Mouse (Mus musculus): ENCODE measurements at regions not wholly inside any gene's neighbourhood (a gene's known extent, or its start where the extent isn't known, plus 50 kb on each side); places are given as distances from the start of the nearest gene placed in this dataset.

- Histone ChIP-seq H3K4me1 (ENCODE audit: control insufficient read depth, insufficient read depth, low read length) (no peaks in the 10 kb centered on the region), H3K27ac (ENCODE audit: insufficient read depth, low read length) (no peak overlapping the region), H3K4me3 (ENCODE audit: insufficient read depth, low read length) (no peak overlapping the region)
- no peak for TF ChIP-seq POLR2A (IDR thresholded peaks at IDR 0.05; ENCODE audit: low read depth, low read length)
- no peak for TF ChIP-seq CTCF (IDR thresholded peaks at IDR 0.05; ENCODE audit: borderline replicate concordance, insufficient read depth, low read length)
These were observed 294.2 kb downstream of the Nedd1 start for GRCm38 (mm10) chr10:92428026-92428425.

- H3K4me1 ChIP-seq (ENCODE audit: control insufficient read depth, insufficient read depth, low read length): no peaks in the 10 kb centered on the region
- no peak overlapping the region for H3K4me3 ChIP-seq (ENCODE audit: insufficient read depth, low read length)
- H3K27ac ChIP-seq (ENCODE audit: insufficient read depth, low read length): no peak overlapping the region
- TF ChIP-seq CTCF (IDR thresholded peaks at IDR 0.05; ENCODE audit: borderline replicate concordance, insufficient read depth, low read length) (no peak), POLR2A (IDR thresholded peaks at IDR 0.05; ENCODE audit: low read depth, low read length) (no peak)
These were observed 295.8 kb downstream of the Nedd1 start for GRCm38 (mm10) chr10:92426443-92426842.

GRCm38 (mm10) chr10:92412737-92413136 lies 309.5 kb downstream of the Nedd1 start:
- TF ChIP-seq CTCF (IDR thresholded peaks at IDR 0.05; ENCODE audit: borderline replicate concordance, insufficient read depth, low read length) (no peak), POLR2A (IDR thresholded peaks at IDR 0.05; ENCODE audit: low read depth, low read length) (no peak)
- no peak overlapping the region for H3K4me3 ChIP-seq (ENCODE audit: insufficient read depth, low read length)
- H3K4me1 ChIP-seq (ENCODE audit: control insufficient read depth, insufficient read depth, low read length): no peaks in the 10 kb centered on the region
- H3K27ac ChIP-seq (ENCODE audit: insufficient read depth, low read length): no peak overlapping the region

DNA sequence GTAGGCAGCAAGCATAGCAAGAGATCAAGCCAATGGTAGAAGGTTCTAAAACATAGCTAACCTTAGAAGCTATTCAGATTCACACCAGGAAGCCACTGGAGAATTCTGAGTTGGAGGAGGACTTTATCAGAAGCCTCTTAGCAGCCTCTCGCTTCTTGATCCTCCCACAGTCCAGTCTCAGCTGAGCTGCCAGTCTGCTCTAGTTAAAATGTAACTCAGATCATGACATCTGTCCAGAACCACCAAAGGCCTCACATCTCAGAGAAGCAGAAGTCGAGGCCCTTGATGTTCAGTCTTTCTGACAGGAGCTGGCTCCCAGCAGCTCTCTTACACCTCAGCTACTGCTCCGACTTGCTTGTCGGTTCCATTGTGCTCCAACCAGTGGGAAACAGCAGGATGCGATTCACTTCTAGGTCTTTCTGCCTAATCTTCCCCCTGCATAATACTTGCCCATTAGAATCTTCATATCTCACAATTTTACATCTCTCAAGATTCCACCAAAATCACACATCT lies 311.4 kb downstream of the Nedd1 start:
- Histone ChIP-seq H3K4me3 (ENCODE audit: insufficient read depth, low read length) (no peak overlapping the region), H3K27ac (ENCODE audit: insufficient read depth, low read length) (no peak overlapping the region), H3K4me1 (ENCODE audit: control insufficient read depth, insufficient read depth, low read length) (no peaks in the 10 kb centered on the region)
- TF ChIP-seq POLR2A (IDR thresholded peaks at IDR 0.05; ENCODE audit: low read depth, low read length): no peak
- TF ChIP-seq CTCF (IDR thresholded peaks at IDR 0.05; ENCODE audit: borderline replicate concordance, insufficient read depth, low read length): no peak

- Histone ChIP-seq H3K27ac (ENCODE audit: insufficient read depth, low read length) (no peak overlapping the region), H3K4me3 (ENCODE audit: insufficient read depth, low read length) (no peak overlapping the region), H3K4me1 (ENCODE audit: control insufficient read depth, insufficient read depth, low read length) (no peaks in the 10 kb centered on the region)
- TF ChIP-seq CTCF (IDR thresholded peaks at IDR 0.05; ENCODE audit: borderline replicate concordance, insufficient read depth, low read length) (no peak), POLR2A (IDR thresholded peaks at IDR 0.05; ENCODE audit: low read depth, low read length) (no peak)
These were observed 317.4 kb downstream of the Nedd1 start for GRCm38 (mm10) chr10:92404697-92405293.

GRCm38 (mm10) chr10:92400587-92401090 lies 321.6 kb downstream of the Nedd1 start:
- no peaks in the 10 kb centered on the region for H3K4me1 ChIP-seq (ENCODE audit: control insufficient read depth, insufficient read depth, low read length)
- TF ChIP-seq POLR2A (IDR thresholded peaks at IDR 0.05; ENCODE audit: low read depth, low read length) (no peak), CTCF (IDR thresholded peaks at IDR 0.05; ENCODE audit: borderline replicate concordance, insufficient read depth, low read length) (no peak)
- H3K4me3 ChIP-seq (ENCODE audit: insufficient read depth, low read length): no peak overlapping the region
- no peak overlapping the region for H3K27ac ChIP-seq (ENCODE audit: insufficient read depth, low read length)

- Histone ChIP-seq H3K4me3 (ENCODE audit: insufficient read depth, low read length) (no peak overlapping the region), H3K27ac (ENCODE audit: insufficient read depth, low read length) (no peak overlapping the region), H3K4me1 (ENCODE audit: control insufficient read depth, insufficient read depth, low read length) (no peaks in the 10 kb centered on the region)
- TF ChIP-seq CTCF (IDR thresholded peaks at IDR 0.05; ENCODE audit: borderline replicate concordance, insufficient read depth, low read length) (no peak), POLR2A (IDR thresholded peaks at IDR 0.05; ENCODE audit: low read depth, low read length) (no peak)
These were observed 333.0 kb downstream of the Nedd1 start for GRCm38 (mm10) chr10:92389176-92389732.

- TF ChIP-seq POLR2A (IDR thresholded peaks at IDR 0.05; ENCODE audit: low read depth, low read length) (no peak), CTCF (IDR thresholded peaks at IDR 0.05; ENCODE audit: borderline replicate concordance, insufficient read depth, low read length) (no peak)
- Histone ChIP-seq H3K4me3 (ENCODE audit: insufficient read depth, low read length) (no peak overlapping the region), H3K27ac (ENCODE audit: insufficient read depth, low read length) (peak overlapping the region; percentile 81), H3K4me1 (ENCODE audit: control insufficient read depth, insufficient read depth, low read length) (no peaks in the 10 kb centered on the region; the same call in 1 of the 2 replicates)
These were observed 355.1 kb downstream of the Nedd1 start for GRCm38 (mm10) chr10:92367126-92367525.

DNA sequence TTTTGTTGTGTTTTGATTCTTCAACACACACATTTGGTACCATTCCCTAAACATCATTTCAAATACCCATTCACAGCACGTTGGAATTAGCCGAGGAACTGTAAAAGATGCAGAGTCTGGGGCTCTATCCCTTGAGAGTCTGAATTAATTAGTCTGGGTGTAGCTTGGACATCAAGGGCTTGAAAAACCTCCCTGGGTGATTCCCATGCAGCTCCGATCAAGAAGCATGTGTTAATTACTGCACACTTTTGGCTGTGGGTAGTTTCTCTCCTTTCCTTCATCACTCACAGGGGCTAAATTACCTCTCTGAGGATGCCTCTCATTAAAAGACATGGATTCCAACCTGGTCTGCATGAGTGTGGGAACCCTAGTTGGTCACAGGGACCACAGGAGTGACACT lies 365.5 kb downstream of the Nedd1 start:
- Histone ChIP-seq H3K27ac (ENCODE audit: insufficient read depth, low read length) (no peak overlapping the region), H3K4me1 (ENCODE audit: control insufficient read depth, insufficient read depth, low read length) (no peaks in the 10 kb centered on the region; the same call in 1 of the 2 replicates), H3K4me3 (ENCODE audit: insufficient read depth, low read length) (no peak overlapping the region)
- TF ChIP-seq POLR2A (IDR thresholded peaks at IDR 0.05; ENCODE audit: low read depth, low read length) (no peak), CTCF (IDR thresholded peaks at IDR 0.05; ENCODE audit: borderline replicate concordance, insufficient read depth, low read length) (no peak)

DNA sequence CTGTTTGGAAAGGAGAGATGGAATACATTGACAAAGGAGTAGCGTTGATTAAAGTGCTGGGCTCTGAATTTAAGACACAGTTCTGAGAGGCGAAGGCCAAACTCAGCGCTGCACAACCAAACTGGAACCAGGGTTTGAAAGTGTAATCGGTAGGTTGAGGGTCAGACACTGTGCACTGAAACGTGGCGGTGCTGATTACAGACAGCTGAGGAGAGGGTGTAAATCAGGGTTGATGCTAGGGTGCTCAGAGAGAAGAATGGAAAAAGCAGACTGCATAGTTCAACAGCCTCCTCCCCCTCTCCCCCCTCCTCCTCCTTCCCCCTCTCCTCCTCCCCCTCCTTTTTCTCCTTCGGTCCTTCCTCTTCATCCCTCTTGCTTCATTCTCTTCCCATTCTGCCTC lies 373.2 kb downstream of the Nedd1 start:
- Histone ChIP-seq H3K27ac (ENCODE audit: insufficient read depth, low read length) (no peak overlapping the region), H3K4me3 (ENCODE audit: insufficient read depth, low read length) (no peak overlapping the region), H3K4me1 (ENCODE audit: control insufficient read depth, insufficient read depth, low read length) (no peaks in the 10 kb centered on the region; the same call in 1 of the 2 replicates)
- no peak for TF ChIP-seq CTCF (IDR thresholded peaks at IDR 0.05; ENCODE audit: borderline replicate concordance, insufficient read depth, low read length)
- no peak for TF ChIP-seq POLR2A (IDR thresholded peaks at IDR 0.05; ENCODE audit: low read depth, low read length)
